Mouse (Mus musculus): ENCODE results near the gene Pcbd2.

Gene Pcbd2

DNA sequence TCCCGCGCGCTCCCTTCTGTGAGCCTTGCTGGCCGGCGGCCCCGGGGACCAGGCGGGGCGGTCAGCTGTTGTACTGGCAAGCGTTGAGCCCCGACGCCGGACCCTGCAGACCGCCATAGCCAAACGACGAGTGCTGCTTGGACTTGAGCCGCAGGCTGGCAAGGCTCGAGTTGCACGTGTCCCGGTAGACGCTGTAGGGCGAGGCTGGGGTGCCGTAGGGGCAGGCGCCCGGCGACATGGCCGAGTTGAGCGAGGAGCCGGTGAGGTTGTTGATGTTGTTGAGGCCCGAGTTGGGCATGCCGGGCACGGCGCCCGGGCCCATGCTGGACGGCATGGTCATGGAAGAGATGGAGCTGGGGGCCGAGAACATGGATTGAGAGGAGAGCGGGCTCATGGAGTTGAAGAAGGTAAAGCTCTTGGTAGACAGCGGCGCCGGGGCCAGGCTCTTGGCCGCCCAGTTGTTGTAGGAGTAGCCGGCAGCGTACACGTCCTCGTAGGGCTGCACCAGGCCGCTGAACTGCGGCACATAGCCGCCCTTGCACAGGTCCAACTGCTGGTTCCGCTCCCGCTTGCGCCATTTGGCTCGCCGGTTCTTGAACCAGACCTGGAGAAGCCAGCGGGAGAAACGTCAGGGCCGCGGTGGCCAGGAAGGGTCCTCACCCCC lies 99.0 kb downstream of the Pcbd2 start:
- in situ Hi-C loops (cut with MboI; ENCODE audit: low sequenced_read_pairs) = no loop called here
